Mouse (Mus musculus) neutrophil, adult 65 days (primary cell): ENCODE measurements around the gene Map2k7. TPM values are rescaled to one million over a fixed set of nuclear protein-coding genes. Genes with fewer than 3 reads are reported as not detected.

Source experiments
- total RNA-seq: library from RNA; stranded (reverse); gene quantifications from 2 replicates; pipeline ENCODE4 v1.2.4, GENCODE M21; 2023

The Map2k7 gene
- 51.2 TPM in 2 replicates for total RNA-seq

DNA sequence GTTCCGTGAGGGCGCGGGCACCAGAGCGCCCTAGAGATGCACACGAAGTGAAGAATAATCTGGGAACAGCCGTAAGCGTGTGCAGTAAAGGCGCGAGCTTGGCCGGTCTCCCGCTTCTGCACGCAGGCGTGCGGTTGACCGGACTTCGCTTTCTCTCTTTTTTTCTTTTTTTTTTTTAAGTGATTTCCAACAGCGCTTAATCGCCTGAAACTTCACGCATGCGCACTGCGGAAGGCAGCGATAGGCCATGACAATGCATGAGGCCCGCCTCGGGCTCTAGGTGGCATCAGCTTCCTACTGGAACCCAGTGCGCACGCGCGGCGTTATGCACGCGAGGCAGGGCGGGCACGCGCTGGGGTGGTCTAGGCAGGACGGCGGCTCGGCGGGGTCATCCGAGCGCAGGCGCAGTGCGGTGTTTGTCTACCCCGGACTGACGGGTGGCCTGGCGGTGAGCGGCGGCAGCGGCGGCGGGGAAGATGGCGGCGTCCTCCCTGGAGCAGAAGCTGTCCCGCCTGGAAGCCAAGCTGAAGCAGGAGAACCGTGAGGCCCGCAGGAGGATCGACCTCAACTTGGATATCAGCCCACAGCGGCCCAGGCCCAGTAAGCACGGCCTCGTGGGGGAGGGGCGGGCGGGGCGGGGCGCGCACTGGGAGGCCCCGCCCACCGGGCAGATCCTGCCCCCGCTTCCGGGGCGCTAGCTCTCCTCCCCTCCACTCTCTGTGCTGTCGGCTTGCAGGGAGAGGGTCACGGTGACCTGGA is at the start of gene Map2k7, which contains the start of gene Gm49320:
Map2k7 (plus strand) TSS at position 307 of the 759 bp plus-strand sequence.
Gm49320 (plus strand) TSS at position 432 of the 759 bp plus-strand sequence.

DNA sequence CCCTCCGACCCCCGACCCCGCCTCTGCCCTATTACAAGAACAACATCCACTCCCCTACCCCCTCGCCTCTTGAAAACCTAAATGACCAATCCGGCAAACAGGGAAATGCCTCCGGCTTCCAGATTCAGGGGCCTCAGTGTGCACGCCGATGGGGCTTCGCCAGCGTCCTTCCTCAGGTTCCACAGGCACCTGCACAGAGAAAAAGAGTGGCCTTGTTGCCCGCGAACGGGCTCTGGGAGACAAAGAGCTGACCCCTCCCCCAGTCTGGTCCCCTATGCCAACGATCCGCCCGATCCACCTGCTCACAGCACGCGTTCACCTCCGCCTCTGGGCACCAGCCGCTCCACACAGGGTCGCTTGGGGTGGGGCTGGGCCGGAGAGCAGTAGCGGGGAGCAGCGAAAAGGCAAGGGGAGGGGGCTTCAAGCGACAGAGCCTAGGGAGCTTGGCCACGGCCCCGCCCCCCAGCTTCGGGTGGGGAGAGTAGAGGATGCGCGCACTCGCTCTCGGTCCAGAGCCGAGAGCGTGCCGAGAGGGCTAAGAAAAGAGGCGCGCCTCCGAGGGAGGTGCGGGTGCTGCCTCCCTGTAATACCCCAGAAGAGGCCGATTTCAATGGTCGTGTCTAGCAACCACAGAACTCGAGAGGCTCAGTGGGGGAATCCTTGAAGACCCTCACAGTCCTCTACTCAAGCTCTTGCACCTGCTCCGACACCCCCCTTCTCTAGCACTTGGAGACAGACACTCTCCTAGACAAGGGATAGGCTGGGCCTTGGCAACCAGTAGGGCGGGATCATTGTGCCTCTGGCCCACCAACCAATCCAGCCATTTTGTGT is 21.5 kb upstream of the Map2k7 start, which contains the start of gene Prr36:
Prr36 (minus strand) TSS at position 669 of the 831 bp plus-strand sequence.

GRCm38 (mm10) chr8:4226739-4227347 is 11.7 kb upstream of the Map2k7 start, which contains the start of gene Lrrc8e:
Gene Lrrc8e (plus strand): TSS chr8:4226827.

DNA sequence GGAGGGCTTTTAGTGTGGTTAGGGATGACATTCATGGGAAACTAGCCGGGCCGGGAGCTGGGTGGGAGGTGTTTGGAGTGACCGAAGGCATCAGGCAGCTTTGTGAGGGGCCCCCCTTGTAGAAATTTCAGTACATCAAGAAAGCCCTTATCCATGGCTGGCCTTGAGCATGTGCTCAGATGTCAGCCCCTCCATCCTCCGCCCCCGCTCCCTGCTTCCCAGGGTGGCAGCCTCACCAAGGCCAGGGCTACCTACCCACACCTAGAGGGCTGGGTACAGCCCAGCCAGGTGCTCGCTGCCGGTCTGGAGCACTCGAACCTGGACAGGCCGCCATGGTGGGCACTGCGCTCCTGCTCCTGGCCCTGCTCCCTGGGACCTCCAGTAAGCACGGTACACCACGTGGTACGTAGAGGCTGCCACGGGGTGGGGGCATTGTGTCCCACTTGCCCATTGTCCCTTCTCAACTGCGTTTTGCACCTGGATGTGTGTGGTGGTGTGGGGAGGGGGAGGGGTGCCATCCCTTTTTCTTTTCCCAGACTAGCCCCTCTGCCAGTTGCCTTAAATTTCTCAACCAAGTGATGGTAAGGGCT is 9.5 kb downstream of the Map2k7 start, which contains the start of gene Tgfbr3l:
Tgfbr3l (plus strand) TSS at position 264 of the 590 bp plus-strand sequence.

GRCm38 (mm10) chr8:4252934-4253841 is 14.6 kb downstream of the Map2k7 start, which contains the start of gene Snapc2:
Gene Snapc2 (plus strand): TSS chr8:4253080.

DNA sequence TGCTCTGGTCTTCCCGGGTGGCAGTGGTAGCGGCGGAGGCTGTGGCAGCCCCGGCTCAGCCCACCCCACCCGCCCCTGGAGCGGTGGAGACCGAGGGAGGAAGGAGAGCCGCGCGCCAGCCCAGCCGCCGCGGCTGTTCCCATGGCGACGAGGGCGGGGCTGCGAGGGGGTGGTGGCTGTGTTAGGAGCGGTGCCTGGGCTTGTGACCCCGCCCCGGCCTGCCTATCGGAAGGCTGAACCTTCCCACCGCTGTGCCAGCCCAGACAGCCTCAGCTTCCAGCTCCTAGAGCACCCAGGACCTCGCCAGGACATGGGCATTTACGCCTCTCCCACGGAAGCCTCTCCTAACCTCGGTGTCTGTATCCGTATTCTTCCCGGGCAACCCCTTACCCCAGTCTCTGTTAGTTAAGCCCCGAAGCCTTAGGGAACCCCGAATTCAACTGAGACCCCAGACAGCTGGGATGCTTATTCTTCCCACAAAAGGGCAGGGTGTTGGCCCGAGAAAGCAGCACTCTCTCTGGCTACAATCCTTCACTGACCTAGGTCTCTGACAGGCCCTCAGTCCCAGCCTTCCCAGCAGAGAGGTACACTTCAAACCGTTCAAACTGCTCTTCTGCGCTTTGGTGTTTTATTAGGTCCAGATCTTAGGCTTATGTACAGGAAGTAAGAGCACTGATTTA is 20.7 kb downstream of the Map2k7 start, which contains the start of gene Ctxn1:
Ctxn1 (minus strand) TSS at position 150 of the 680 bp plus-strand sequence.

GRCm38 (mm10) chr8:4275275-4276110 is 37.0 kb downstream of the Map2k7 start, which contains the start of gene Timm44:
Gene Timm44 (minus strand): TSS chr8:4275913.

Other genes with a start within 250 kb of the Map2k7 start
- gene Cd209f, start 132.9 kb upstream of the Map2k7 start, total RNA-seq: not detected in 2 replicates
- not detected in 2 replicates for gene Cd209g, start 104.6 kb upstream of the Map2k7 start, total RNA-seq
- 12.1 and 13.4 TPM in 2 replicates for gene Evi5l, start 72.2 kb upstream of the Map2k7 start, total RNA-seq
- 0.29 and 0.41 TPM in 2 replicates for gene Prr36, start 21.3 kb upstream of the Map2k7 start, total RNA-seq
- not detected in 2 replicates for gene Lrrc8e, start 11.9 kb upstream of the Map2k7 start, total RNA-seq
- gene Gm49320, start 125 bp downstream of the Map2k7 start, total RNA-seq: not detected in 2 replicates
- gene Tgfbr3l, start 9.5 kb downstream of the Map2k7 start, total RNA-seq: 6.8 and 13.2 TPM in 2 replicates
- gene Snapc2, start 14.3 kb downstream of the Map2k7 start, total RNA-seq: 11.4 and 12.5 TPM in 2 replicates
- gene Ctxn1, start 20.5 kb downstream of the Map2k7 start, total RNA-seq: 0.34 and 0.51 TPM in 2 replicates
- gene Timm44, start 37.2 kb downstream of the Map2k7 start, total RNA-seq: 35.0 and 36.3 TPM in 2 replicates
- gene Ccl25, start 86.5 kb downstream of the Map2k7 start, total RNA-seq: 9.1 and 10.6 TPM in 2 replicates
- gene Elavl1, start 86.7 kb downstream of the Map2k7 start, total RNA-seq: 60.7 and 69.5 TPM in 2 replicates